Mouse (Mus musculus) limb, embryonic 11.5 days (tissue): ENCODE data around the gene Mndal. TPM values are rescaled to one million over a fixed set of nuclear protein-coding genes. Genes with fewer than 3 reads are reported as not detected.
"Not testable (repeated sequence)": the region's sequence is repeated elsewhere in the genome, so short reads cannot be mapped to it uniquely, and the experiment has no call there.

Experiments
- ATAC-seq: fragments of 200-750 bp; cut with Nextera tagmentation; 2 replicates; pipeline ENCODE4 v1.8.0; 2017; ENCODE audit warnings: low read depth; ENCODE audit not compliant: insufficient number of reproducible peaks, low FRiP score, low TSS enrichment
- DNase-seq: peaks from one replicate; pipeline ENCODE4 v3.0.0-alpha.2; 2015; ENCODE audit warnings: low spot score
- H3K27ac ChIP-seq: fragments of 300-500 bp; sonication (generic); replicated peaks from 2 replicates; pipeline ENCODE4 v1.5.1; 2014; ENCODE audit warnings: low read depth, mild to moderate bottlenecking, low read length
- H3K27me3 ChIP-seq: fragments of 300-500 bp; sonication (generic); 2 replicates; pipeline ENCODE4 v1.6.1; 2014; ENCODE audit warnings: mild to moderate bottlenecking, low read length, mixed read lengths; ENCODE audit not compliant: control insufficient read depth, insufficient read depth
- H3K36me3 ChIP-seq: fragments of 300-500 bp; sonication (generic); 2 replicates; pipeline ENCODE4 v1.6.1; 2014; ENCODE audit warnings: mild to moderate bottlenecking, low read length, moderate library complexity, mixed read lengths; ENCODE audit not compliant: control insufficient read depth, insufficient read depth
- H3K4me1 ChIP-seq: fragments of 300-500 bp; sonication (generic); 2 replicates; pipeline ENCODE4 v1.6.1; 2014; ENCODE audit warnings: low read length, mixed read lengths; ENCODE audit not compliant: control insufficient read depth, insufficient read depth
- H3K4me2 ChIP-seq: fragments of 300-500 bp; sonication (generic); 2 replicates; pipeline ENCODE4 v1.6.1; 2014; ENCODE audit warnings: low read depth, mild to moderate bottlenecking, moderate library complexity; ENCODE audit not compliant: severe bottlenecking
- H3K4me3 ChIP-seq: fragments of 300-500 bp; sonication (generic); 2 replicates; pipeline ENCODE4 v1.5.1; 2014; ENCODE audit warnings: low read depth, low read length
- H3K9ac ChIP-seq: fragments of 300-500 bp; sonication (generic); 2 replicates; pipeline ENCODE4 v1.6.1; 2014; ENCODE audit warnings: mild to moderate bottlenecking, low read length
- H3K9me3 ChIP-seq: fragments of 300-500 bp; sonication (generic); 2 replicates; pipeline ENCODE4 v1.6.1; 2016; ENCODE audit warnings: low read length; ENCODE audit not compliant: control insufficient read depth
- WGBS: fragments of 180-500 bp; shearing (Covaris S2); extraction: QIAGEN DNeasy Blood & Tissue Kit; methylation state at CpG from one replicate; pipeline ENCODE4 v1.1.7; 2014; 5-methylcytosine and 5-hydroxymethylcytosine counted together
- polyA plus RNA-seq: library from polyadenylated mRNA; unstranded; fragments of >200 nt; fragmentation: Nextera tagmentation; extraction: Ambion mirVana; gene quantifications from 2 replicates; pipeline ENCODE4 v1.2.1, GENCODE M21; 2014

Gene Mndal
- polyA plus RNA-seq, 1 experiment from 2014 or later: 0.32 TPM

- H3K4me1 ChIP-seq: no peaks in the 10 kb centered on the region
- H3K36me3 ChIP-seq: no peaks in the 10 kb centered on the region
- H3K4me3 ChIP-seq: no peak overlapping the region
- H3K9ac ChIP-seq: no peak overlapping the region
- no peak overlapping the region for H3K4me2 ChIP-seq
- 56% methylated on average over 2 of the region's 2 CpGs for WGBS
- no peaks in the 10 kb centered on the region for H3K27me3 ChIP-seq
- no peak for DNase-seq
- H3K9me3 ChIP-seq: no peaks in the 10 kb centered on the region
- ATAC-seq: no peak
- H3K27ac ChIP-seq: no peak overlapping the region
Observed at GRCm38 (mm10) chr1:173955071-173955796, 12.9 kb upstream of the Mndal start.

GRCm38 (mm10) chr1:173953563-173953962, 11.3 kb upstream of the Mndal start:
- ATAC-seq: no peak
- no peak for DNase-seq
- Histone ChIP-seq H3K27me3 (no peaks in the 10 kb centered on the region), H3K4me2 (no peak overlapping the region), H3K36me3 (no peaks in the 10 kb centered on the region), H3K9me3 (no peaks in the 10 kb centered on the region), H3K4me3 (no peak overlapping the region), H3K9ac (no peak overlapping the region), H3K27ac (no peak overlapping the region), H3K4me1 (no peaks in the 10 kb centered on the region)
- WGBS: 92% methylated on average over 1 of the region's 1 CpGs

GRCm38 (mm10) chr1:173949044-173949443, 6.8 kb upstream of the Mndal start:
- not testable (repeated sequence) for H3K27ac ChIP-seq, H3K9me3 ChIP-seq, H3K27me3 ChIP-seq, H3K4me3 ChIP-seq, H3K4me1 ChIP-seq, H3K4me2 ChIP-seq, DNase-seq, ATAC-seq, H3K36me3 ChIP-seq, H3K9ac ChIP-seq
- WGBS: 93% methylated on average over 2 of the region's 2 CpGs

- H3K4me2 ChIP-seq, H3K27ac ChIP-seq, DNase-seq, H3K9me3 ChIP-seq, H3K4me3 ChIP-seq, H3K27me3 ChIP-seq, H3K4me1 ChIP-seq, ATAC-seq, H3K36me3 ChIP-seq, H3K9ac ChIP-seq: not testable (repeated sequence)
Observed at GRCm38 (mm10) chr1:173942780-173943066, 432 bp upstream of the Mndal start.

- H3K36me3 ChIP-seq, H3K27ac ChIP-seq, ATAC-seq, H3K4me2 ChIP-seq, H3K9me3 ChIP-seq, H3K27me3 ChIP-seq, H3K4me1 ChIP-seq, DNase-seq, H3K4me3 ChIP-seq, H3K9ac ChIP-seq: not testable (repeated sequence)
- 95% methylated on average over 2 of the region's 2 CpGs for WGBS
Observed at GRCm38 (mm10) chr1:173941522-173941921, 769 bp downstream of the Mndal start.

GRCm38 (mm10) chr1:173919279-173919678, 23.0 kb downstream of the Mndal start:
- H3K27ac ChIP-seq, H3K9ac ChIP-seq, ATAC-seq, H3K36me3 ChIP-seq, DNase-seq, H3K4me2 ChIP-seq, H3K4me3 ChIP-seq, H3K27me3 ChIP-seq, H3K4me1 ChIP-seq, H3K9me3 ChIP-seq: not testable (repeated sequence)
- 76% methylated on average over 2 of the region's 3 CpGs for WGBS

- ATAC-seq (no peak), DNase-seq (no peak)
- Histone ChIP-seq H3K27ac (no peak overlapping the region), H3K9me3 (no peaks in the 10 kb centered on the region), H3K9ac (no peak overlapping the region), H3K36me3 (no peaks in the 10 kb centered on the region), H3K27me3 (no peaks in the 10 kb centered on the region), H3K4me2 (no peak overlapping the region), H3K4me3 (no peak overlapping the region), H3K4me1 (no peaks in the 10 kb centered on the region)
- 81% methylated on average over 2 of the region's 2 CpGs for WGBS
Observed at GRCm38 (mm10) chr1:173914559-173914958, 27.7 kb downstream of the Mndal start.

- not testable (repeated sequence) for H3K4me2 ChIP-seq
Observed at GRCm38 (mm10) chr1:173913256-173913791, 29.0 kb downstream of the Mndal start.

More at GRCm38 (mm10) chr1:173913256-173913791, 29.0 kb downstream of the Mndal start:
- not testable (repeated sequence) for H3K9ac ChIP-seq, H3K27me3 ChIP-seq, DNase-seq, H3K4me1 ChIP-seq, H3K4me3 ChIP-seq, ATAC-seq, H3K27ac ChIP-seq, H3K36me3 ChIP-seq, H3K9me3 ChIP-seq
